Mouse (Mus musculus): ENCODE results near the gene Vmn1r207-ps. TPM values are rescaled to one million over a fixed set of nuclear protein-coding genes. Genes with fewer than 3 reads are reported as not detected.
"Not testable (repeated sequence)": the region's sequence is repeated elsewhere in the genome, so short reads cannot be mapped to it uniquely, and the experiment has no call there.

Vmn1r207-ps gene
- polyA plus RNA-seq (2014; fragmentation: Nextera tagmentation; extraction: Ambion mirVana): not detected in 2 replicates

GRCm38 (mm10) chr13:22729529-22729928 is at the start of gene Vmn1r207-ps:
Vmn1r207-ps (minus strand) TSS chr13:22729629.
- not testable (repeated sequence) for H3K4me1 ChIP-seq (ENCODE audit: control insufficient read depth, insufficient read depth, low read length); H3K27ac ChIP-seq (ENCODE audit: low read depth, low read length); H3K27me3 ChIP-seq (ENCODE audit: control insufficient read depth, insufficient read depth, low read length); ATAC-seq (ENCODE audit: low FRiP score, low TSS enrichment); H3K4me3 ChIP-seq (ENCODE audit: low read length); H3K9ac ChIP-seq (ENCODE audit: low read depth, low read length); H3K36me3 ChIP-seq (ENCODE audit: control insufficient read depth, insufficient read depth, low read length); H3K9me3 ChIP-seq (ENCODE audit: control insufficient read depth, low read length); H3K4me2 ChIP-seq (replicated peaks; ENCODE audit: low read depth, low read length)

- H3K4me2 ChIP-seq (replicated peaks; ENCODE audit: low read depth, low read length); H3K27ac ChIP-seq (ENCODE audit: low read depth, low read length); H3K9me3 ChIP-seq (ENCODE audit: control insufficient read depth, low read length); H3K9ac ChIP-seq (ENCODE audit: low read depth, low read length); H3K4me3 ChIP-seq (ENCODE audit: low read length); H3K36me3 ChIP-seq (ENCODE audit: control insufficient read depth, insufficient read depth, low read length); ATAC-seq (ENCODE audit: low FRiP score, low TSS enrichment); H3K27me3 ChIP-seq (ENCODE audit: control insufficient read depth, insufficient read depth, low read length); H3K4me1 ChIP-seq (ENCODE audit: control insufficient read depth, insufficient read depth, low read length): not testable (repeated sequence)
- WGBS: no CpG with 5 or more reads among the region's 7 CpGs
Measured at GRCm38 (mm10) chr13:22777300-22777699, 47.9 kb upstream of the Vmn1r207-ps start, which contains the start of gene Vmn1r208. Vmn1r208 (minus strand) TSS chr13:22777400.

- not testable (repeated sequence) for H3K4me1 ChIP-seq (ENCODE audit: control insufficient read depth, insufficient read depth, low read length); H3K27me3 ChIP-seq (ENCODE audit: control insufficient read depth, insufficient read depth, low read length); H3K36me3 ChIP-seq (ENCODE audit: control insufficient read depth, insufficient read depth, low read length); H3K4me2 ChIP-seq (replicated peaks; ENCODE audit: low read depth, low read length); H3K4me3 ChIP-seq (ENCODE audit: low read length); H3K9ac ChIP-seq (ENCODE audit: low read depth, low read length); H3K9me3 ChIP-seq (ENCODE audit: control insufficient read depth, low read length); ATAC-seq (ENCODE audit: low FRiP score, low TSS enrichment); H3K27ac ChIP-seq (ENCODE audit: low read depth, low read length)
- WGBS: 83% methylated on average over 1 of the region's 2 CpGs
Measured at GRCm38 (mm10) chr13:22771592-22771991, 42.2 kb upstream of the Vmn1r207-ps start.

GRCm38 (mm10) chr13:22747524-22747923 is 18.1 kb upstream of the Vmn1r207-ps start:
- no peak overlapping the region for H3K4me3 ChIP-seq (ENCODE audit: low read length)

GRCm38 (mm10) chr13:22706947-22707346 is 22.5 kb downstream of the Vmn1r207-ps start:
- H3K4me2 ChIP-seq (replicated peaks; ENCODE audit: low read depth, low read length); H3K4me1 ChIP-seq (ENCODE audit: control insufficient read depth, insufficient read depth, low read length); H3K27ac ChIP-seq (ENCODE audit: low read depth, low read length); H3K36me3 ChIP-seq (ENCODE audit: control insufficient read depth, insufficient read depth, low read length); H3K9me3 ChIP-seq (ENCODE audit: control insufficient read depth, low read length); ATAC-seq (ENCODE audit: low FRiP score, low TSS enrichment); H3K9ac ChIP-seq (ENCODE audit: low read depth, low read length); H3K4me3 ChIP-seq (ENCODE audit: low read length); H3K27me3 ChIP-seq (ENCODE audit: control insufficient read depth, insufficient read depth, low read length): not testable (repeated sequence)

More at GRCm38 (mm10) chr13:22747524-22747923, 18.1 kb upstream of the Vmn1r207-ps start:
- Histone ChIP-seq H3K27me3 (ENCODE audit: control insufficient read depth, insufficient read depth, low read length) (no peaks in the 10 kb centered on the region), H3K9ac (ENCODE audit: low read depth, low read length) (no peak overlapping the region), H3K4me2 (replicated peaks; ENCODE audit: low read depth, low read length) (no peak overlapping the region), H3K9me3 (ENCODE audit: control insufficient read depth, low read length) (no peaks in the 10 kb centered on the region), H3K36me3 (ENCODE audit: control insufficient read depth, insufficient read depth, low read length) (no peaks in the 10 kb centered on the region), H3K4me1 (ENCODE audit: control insufficient read depth, insufficient read depth, low read length) (no peaks in the 10 kb centered on the region), H3K27ac (ENCODE audit: low read depth, low read length) (no peak overlapping the region)
- ATAC-seq (ENCODE audit: low FRiP score, low TSS enrichment): no peak

- not testable (repeated sequence) for H3K27me3 ChIP-seq (ENCODE audit: control insufficient read depth, insufficient read depth, low read length); H3K9ac ChIP-seq (ENCODE audit: low read depth, low read length); H3K9me3 ChIP-seq (ENCODE audit: control insufficient read depth, low read length); H3K4me1 ChIP-seq (ENCODE audit: control insufficient read depth, insufficient read depth, low read length); H3K4me2 ChIP-seq (replicated peaks; ENCODE audit: low read depth, low read length); ATAC-seq (ENCODE audit: low FRiP score, low TSS enrichment); H3K4me3 ChIP-seq (ENCODE audit: low read length); H3K36me3 ChIP-seq (ENCODE audit: control insufficient read depth, insufficient read depth, low read length); H3K27ac ChIP-seq (ENCODE audit: low read depth, low read length)
- WGBS: 42% methylated on average over 2 of the region's 2 CpGs
Measured at GRCm38 (mm10) chr13:22702951-22703350, 26.5 kb downstream of the Vmn1r207-ps start.

Other genes with a start within 250 kb of the Vmn1r207-ps start
- gene Vmn1r202, start 224.2 kb downstream of the Vmn1r207-ps start, polyA plus RNA-seq (2014; fragmentation: Nextera tagmentation; extraction: Ambion mirVana): not detected in 2 replicates
- gene Vmn1r203, start 211.5 kb downstream of the Vmn1r207-ps start, polyA plus RNA-seq (2014; fragmentation: Nextera tagmentation; extraction: Ambion mirVana): not detected in 2 replicates
- not detected in 2 replicates for gene Vmn1r204, start 176.4 kb downstream of the Vmn1r207-ps start, polyA plus RNA-seq (2014; fragmentation: Nextera tagmentation; extraction: Ambion mirVana)
- not detected in 2 replicates for gene Vmn1r205, start 136.6 kb downstream of the Vmn1r207-ps start, polyA plus RNA-seq (2014; fragmentation: Nextera tagmentation; extraction: Ambion mirVana)
- not detected in 2 replicates for gene Vmn1r206, start 105.4 kb downstream of the Vmn1r207-ps start, polyA plus RNA-seq (2014; fragmentation: Nextera tagmentation; extraction: Ambion mirVana)
- not detected in 2 replicates for gene Vmn1r208, start 47.8 kb upstream of the Vmn1r207-ps start, polyA plus RNA-seq (2014; fragmentation: Nextera tagmentation; extraction: Ambion mirVana)
- gene Vmn1r209, start 80.1 kb upstream of the Vmn1r207-ps start, polyA plus RNA-seq (2014; fragmentation: Nextera tagmentation; extraction: Ambion mirVana): not detected in 2 replicates
- not detected in 2 replicates for gene Vmn1r210, start 101.7 kb upstream of the Vmn1r207-ps start, polyA plus RNA-seq (2014; fragmentation: Nextera tagmentation; extraction: Ambion mirVana)
- not detected in 2 replicates for gene Vmn1r211, start 127.9 kb upstream of the Vmn1r207-ps start, polyA plus RNA-seq (2014; fragmentation: Nextera tagmentation; extraction: Ambion mirVana)
- not detected in 2 replicates for gene Vmn1r212, start 154.6 kb upstream of the Vmn1r207-ps start, polyA plus RNA-seq (2014; fragmentation: Nextera tagmentation; extraction: Ambion mirVana)

Measured in kidney, embryonic 14.5 days (tissue).